ENCODE assay signal across 9 mouse cellular contexts in genomic region chr2:69100706-69101105, GRCm38 (mm10). TPM values are rescaled to one million over a fixed set of nuclear protein-coding genes. Genes with fewer than 3 reads are reported as not detected.
DNase-seq lines count a peak whose midpoint lies in the region; ATAC-seq and TF ChIP-seq lines count a peak whose summit lies in the region.
"Had no signal": no experiment of that assay in that cellular context is flagged by ENCODE, and none has a peak within 500 bp of the region (broad histone marks: within the 10 kb centered on the region; RNA-seq: fewer than 3 reads in every experiment).

No protein-coding gene starts in this region.

- no peaks in the 10 kb centered on the region for H3K9me3 ChIP-seq in forebrain, embryonic 13.5 days (replicated peaks)
- no peaks in the 10 kb centered on the region for H3K9me3 ChIP-seq in forebrain, embryonic 11.5 days (ENCODE audit: control insufficient read depth, low read length)
- H3K9me3 ChIP-seq in midbrain, embryonic 14.5 days (ENCODE audit: control insufficient read depth, low read length): no peaks in the 10 kb centered on the region
- H3K9me3 ChIP-seq: hindbrain, embryonic 15.5 days had no signal

- H3K9ac ChIP-seq in forebrain, embryonic 13.5 days: no peak overlapping the region
- no peak overlapping the region for H3K9ac ChIP-seq in forebrain, embryonic 11.5 days (ENCODE audit: low read length)
- H3K9ac ChIP-seq in midbrain, embryonic 14.5 days (replicated peaks; ENCODE audit: low read length): no peak overlapping the region
- H3K9ac ChIP-seq: hindbrain, embryonic 15.5 days had no signal

- no peak overlapping the region for H3K27ac ChIP-seq in forebrain, embryonic 13.5 days
- H3K27ac ChIP-seq in forebrain, embryonic 11.5 days (ENCODE audit: low read depth, low read length): no peak overlapping the region
- H3K27ac ChIP-seq in thymus, adult 2 months (ENCODE audit: control insufficient read depth, insufficient read depth, low read length): no peak overlapping the region
- no peak overlapping the region for H3K27ac ChIP-seq in midbrain, embryonic 14.5 days (replicated peaks; ENCODE audit: low read depth, low read length)
- H3K27ac ChIP-seq: hindbrain, embryonic 15.5 days had no signal

- ATAC-seq in forebrain, embryonic 13.5 days: peak; percentile 58; the same call in 1 of the 2 replicates
- no peak for ATAC-seq in forebrain, embryonic 11.5 days (replicated peaks; ENCODE audit: low FRiP score)
- no peak for ATAC-seq in midbrain, embryonic 14.5 days (ENCODE audit: low FRiP score, low TSS enrichment)
- no peak for ATAC-seq in monocyte, adult 5-6 weeks (replicated peaks; ENCODE audit: insufficient number of reproducible peaks, low FRiP score, low TSS enrichment, poor library complexity, severe bottlenecking)

- H3K4me2 ChIP-seq in forebrain, embryonic 13.5 days: no peak overlapping the region
- H3K4me2 ChIP-seq in forebrain, embryonic 11.5 days (ENCODE audit: low read depth, low read length, severe bottlenecking): no peak overlapping the region
- no peak overlapping the region for H3K4me2 ChIP-seq in midbrain, embryonic 14.5 days (ENCODE audit: low read length)
- H3K4me2 ChIP-seq: hindbrain, embryonic 15.5 days had no signal

- no peak for TF ChIP-seq POLR2A in thymus, adult 2 months (IDR thresholded peaks at IDR 0.05; ENCODE audit: control insufficient read depth, extremely low read depth, insufficient read depth, low read length, poor library complexity)

- no peak for TF ChIP-seq CTCF in thymus, adult 2 months (IDR thresholded peaks at IDR 0.05; ENCODE audit: borderline replicate concordance, control insufficient read depth, extremely low read depth, insufficient read depth, low read length, poor library complexity)

- 30% methylated on average over 3 of the region's 3 CpGs for WGBS in forebrain, embryonic 13.5 days
- WGBS in forebrain, embryonic 11.5 days: 28% methylated on average over 3 of the region's 3 CpGs
- WGBS in thymus, adult 2 months: 6% methylated on average over 3 of the region's 3 CpGs
- WGBS in midbrain, embryonic 14.5 days: 25% methylated on average over 3 of the region's 3 CpGs

- H3K4me1 ChIP-seq in forebrain, embryonic 13.5 days: no peaks in the 10 kb centered on the region
- peaks cover 2% of the 10 kb centered on the region for H3K4me1 ChIP-seq in forebrain, embryonic 11.5 days (replicated peaks; ENCODE audit: control insufficient read depth, insufficient read depth, low read length)
- H3K4me1 ChIP-seq in thymus, adult 2 months (replicated peaks; ENCODE audit: control insufficient read depth, insufficient read depth, low read length): no peaks in the 10 kb centered on the region
- no peaks in the 10 kb centered on the region for H3K4me1 ChIP-seq in midbrain, embryonic 14.5 days (ENCODE audit: control insufficient read depth, insufficient read depth, low read length)
- H3K4me1 ChIP-seq: hindbrain, embryonic 15.5 days had no signal

- DNase-seq in forebrain, embryonic 11.5 days (ENCODE audit: low spot score): no peak
- peak; percentile 28 for DNase-seq in thymus, adult 2 months
- no peak for DNase-seq in thymus, adult 18-20 months
- DNase-seq in embryo, embryonic 10 days (ENCODE audit: low spot score): peak; percentile 82
- DNase-seq in kidney, adult 9 months: peak; percentile 62
- peak; percentile 74 for DNase-seq in midbrain, embryonic 14.5 days

- no peak overlapping the region for H3K4me3 ChIP-seq in forebrain, embryonic 13.5 days
- no peak overlapping the region for H3K4me3 ChIP-seq in forebrain, embryonic 11.5 days (ENCODE audit: low read depth, low read length)
- no peak overlapping the region for H3K4me3 ChIP-seq in thymus, adult 2 months (ENCODE audit: control insufficient read depth, insufficient read depth, low read length)
- H3K4me3 ChIP-seq in midbrain, embryonic 14.5 days (replicated peaks; ENCODE audit: low read depth, low read length): no peak overlapping the region
- H3K4me3 ChIP-seq: hindbrain, embryonic 15.5 days had no signal

- H3K27me3 ChIP-seq in forebrain, embryonic 13.5 days: no peaks in the 10 kb centered on the region
- H3K27me3 ChIP-seq in forebrain, embryonic 11.5 days (ENCODE audit: control insufficient read depth, insufficient read depth, low read length): no peaks in the 10 kb centered on the region
- no peaks in the 10 kb centered on the region for H3K27me3 ChIP-seq in thymus, adult 2 months (ENCODE audit: control insufficient read depth, insufficient read depth, low read length)
- no peaks in the 10 kb centered on the region for H3K27me3 ChIP-seq in midbrain, embryonic 14.5 days (ENCODE audit: control insufficient read depth, insufficient read depth, low read length)
- H3K27me3 ChIP-seq: hindbrain, embryonic 15.5 days had no signal

- no peaks in the 10 kb centered on the region for H3K36me3 ChIP-seq in forebrain, embryonic 13.5 days (ENCODE audit: poor library complexity, severe bottlenecking)
- H3K36me3 ChIP-seq in forebrain, embryonic 11.5 days (ENCODE audit: control insufficient read depth, insufficient read depth, low read length): no peaks in the 10 kb centered on the region
- H3K36me3 ChIP-seq in thymus, adult 2 months (ENCODE audit: control insufficient read depth, insufficient read depth, low read length): no peaks in the 10 kb centered on the region
- no peaks in the 10 kb centered on the region for H3K36me3 ChIP-seq in midbrain, embryonic 14.5 days (ENCODE audit: control insufficient read depth, insufficient read depth, low read length)
- H3K36me3 ChIP-seq: hindbrain, embryonic 15.5 days had no signal

RNA-seq across cellular contexts. Expression of gene Nostrin, which starts 34.9 kb away (rescaled TPM):
- polyA plus RNA-seq in forebrain, embryonic 13.5 days (2015; fragmentation: Nextera tagmentation; extraction: Ambion mirVana): 0.53 and 0.96 TPM in 2 replicates
- polyA plus RNA-seq in forebrain, embryonic 11.5 days (2014; fragmentation: Nextera tagmentation; extraction: Ambion mirVana): 0.92 and 1.1 TPM in 2 replicates
- polyA plus RNA-seq in thymus, adult 2 months (2012; rRNA removed): 1.00 and 1.2 TPM in 2 replicates
- 0.94 and 1.4 TPM in 2 replicates for polyA plus RNA-seq in midbrain, embryonic 14.5 days (2014; fragmentation: Nextera tagmentation; extraction: Ambion mirVana)
- total RNA-seq in monocyte, adult 5-6 weeks (2017): 10.4 to 15.1 TPM (median 14.2 TPM) in 3 replicates

Comparison
In these comparisons a context has a peak if more than half of its experiments do, and no peak if none do; other contexts are left out.
1. DNase-seq: peak in thymus, adult 2 months (single experiment), embryo, embryonic 10 days (single experiment), kidney, adult 9 months (single experiment) and midbrain, embryonic 14.5 days (single experiment); none in forebrain, embryonic 11.5 days (single experiment) and thymus, adult 18-20 months (0 of 2).